Mouse (Mus musculus) hindbrain, embryonic 14.5 days (tissue): ENCODE data around the gene Epsti1. TPM values are rescaled to one million over a fixed set of nuclear protein-coding genes. Genes with fewer than 3 reads are reported as not detected.
A peak's percentile ranks its signal among the peaks of the same experiment; 100 is the strongest.

Experiments used
- ATAC-seq: fragments of 200-750 bp; cut with Nextera tagmentation; 2 replicates; pipeline ENCODE4 v1.8.0; 2017; ENCODE audit warnings: moderate number of reproducible peaks, mild to moderate bottlenecking, moderate TSS enrichment, moderate library complexity; ENCODE audit not compliant: low FRiP score
- DNase-seq: peaks from one replicate; pipeline ENCODE4 v3.0.0-alpha.2; 2015; ENCODE audit warnings: low spot score
- H3K27ac ChIP-seq: fragments of 300-500 bp; sonication (generic); 2 replicates; pipeline ENCODE4 v1.5.1; 2014; ENCODE audit warnings: mild to moderate bottlenecking, moderate library complexity
- H3K27me3 ChIP-seq: fragments of 300-500 bp; sonication (generic); 2 replicates; pipeline ENCODE4 v1.6.1; 2014; ENCODE audit warnings: mild to moderate bottlenecking, low read length, mixed read lengths; ENCODE audit not compliant: control insufficient read depth, insufficient read depth
- H3K36me3 ChIP-seq: fragments of 300-500 bp; sonication (generic); replicated peaks from 2 replicates; pipeline ENCODE4 v1.6.1; 2014; ENCODE audit not compliant: control insufficient read depth, insufficient read depth
- H3K4me1 ChIP-seq: fragments of 300-500 bp; sonication (generic); replicated peaks from 2 replicates; pipeline ENCODE4 v1.6.1; 2014; ENCODE audit warnings: antibody characterized with exemption, low read length, mixed read lengths; ENCODE audit not compliant: control insufficient read depth, insufficient read depth
- H3K4me2 ChIP-seq: fragments of 300-500 bp; sonication (generic); replicated peaks from 2 replicates; pipeline ENCODE4 v1.6.1; 2014; ENCODE audit warnings: mild to moderate bottlenecking, moderate library complexity
- H3K4me3 ChIP-seq: fragments of 300-500 bp; sonication (generic); replicated peaks from 2 replicates; pipeline ENCODE4 v1.5.1; 2014; ENCODE audit warnings: mild to moderate bottlenecking, low read length
- H3K9ac ChIP-seq: fragments of 300-500 bp; sonication (generic); 2 replicates; pipeline ENCODE4 v1.6.1; 2014
- H3K9me3 ChIP-seq: fragments of 300-500 bp; sonication (generic); 2 replicates; pipeline ENCODE4 v1.6.1; 2016; ENCODE audit warnings: low read length; ENCODE audit not compliant: control insufficient read depth
- WGBS: fragments of 180-500 bp; shearing (Covaris S2); extraction: QIAGEN DNeasy Blood & Tissue Kit; methylation state at CpG from one replicate; pipeline ENCODE4 v1.1.7; 2014; 5-methylcytosine and 5-hydroxymethylcytosine counted together
- polyA plus RNA-seq: library from polyadenylated mRNA; unstranded; fragments of >200 nt; fragmentation: Nextera tagmentation; extraction: Ambion mirVana; gene quantifications from 2 replicates; pipeline ENCODE4 v1.2.1, GENCODE M21; 2014

Epsti1 gene
- polyA plus RNA-seq: 0.14 and 0.33 TPM in 2 replicates

DNA sequence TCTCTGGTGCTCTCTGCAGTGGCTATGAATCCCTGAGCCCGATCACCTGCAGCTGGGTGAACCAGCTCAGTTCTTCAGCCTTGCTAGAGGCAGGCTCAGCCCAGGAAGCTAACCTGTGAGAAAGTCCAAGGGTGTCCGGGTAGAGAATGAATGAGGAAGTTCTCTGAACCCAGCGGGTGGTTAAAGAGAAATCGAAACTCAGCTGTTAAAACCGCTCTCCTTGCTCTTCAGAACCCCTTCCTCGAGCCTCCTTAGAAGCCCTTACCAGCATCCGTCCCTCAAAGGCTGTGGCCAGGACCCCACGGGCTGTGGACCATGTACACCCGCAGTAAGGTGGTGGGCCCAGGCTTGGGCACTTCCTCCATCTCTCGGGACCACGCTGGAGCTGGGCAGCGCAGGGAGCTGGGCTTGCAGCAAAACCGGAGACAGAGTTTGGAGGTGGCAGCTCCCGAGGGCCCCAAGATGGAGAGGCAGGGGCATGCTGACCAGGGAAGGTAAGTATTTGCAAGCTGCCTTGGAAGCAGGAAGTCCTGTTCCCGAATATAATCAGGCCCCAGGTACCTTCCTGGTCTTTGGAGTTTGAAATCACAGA lies at the start of gene Epsti1:
Epsti1 (plus strand) TSS at position 69 of the 592 bp plus-strand sequence.
- Histone ChIP-seq H3K27me3 (no peaks in the 10 kb centered on the region), H3K27ac (no peak within 1 kb of the TSS), H3K4me2 (no peak within 1 kb of the TSS), H3K9me3 (no peaks in the 10 kb centered on the region), H3K4me1 (no peaks in the 10 kb centered on the region), H3K4me3 (no peak within 1 kb of the TSS), H3K36me3 (no peaks in the 10 kb centered on the region), H3K9ac (no peak within 1 kb of the TSS)
- 64% methylated on average over 15 of the region's 15 CpGs for WGBS
- no peak for DNase-seq
- no peak for ATAC-seq

DNA sequence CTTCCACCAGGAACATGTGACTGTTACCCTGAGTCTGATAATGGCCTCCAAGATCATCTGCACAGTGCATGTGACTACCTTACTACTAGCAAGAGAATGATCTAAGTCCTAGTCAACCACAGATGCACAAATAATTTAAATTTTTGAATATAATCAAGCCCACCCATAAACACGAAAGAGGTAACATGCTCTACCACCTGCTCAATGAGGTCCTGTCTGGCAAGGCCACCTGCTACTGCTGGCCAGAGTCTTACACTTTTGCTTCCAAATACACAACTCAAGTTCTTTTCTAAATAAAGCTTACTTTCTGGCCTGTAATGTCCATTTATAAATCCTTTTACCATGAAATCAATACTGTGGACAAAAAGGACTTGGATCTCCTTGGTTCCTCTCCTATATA lies 44.1 kb upstream of the Epsti1 start:
- H3K4me3 ChIP-seq: no peak overlapping the region
- no peak overlapping the region for H3K27ac ChIP-seq
- ATAC-seq (no peak), DNase-seq (no peak)
- H3K27me3 ChIP-seq: no peaks in the 10 kb centered on the region
- H3K4me1 ChIP-seq: 0 out of 2 replicates have a peak, but pooled peaks cover 3% of the 10 kb centered on the region
- H3K36me3 ChIP-seq: no peaks in the 10 kb centered on the region
- WGBS: 91% methylated on average over 1 of the region's 1 CpGs
- no peak overlapping the region for H3K4me2 ChIP-seq
- no peak overlapping the region for H3K9ac ChIP-seq
- H3K9me3 ChIP-seq: no peaks in the 10 kb centered on the region

DNA sequence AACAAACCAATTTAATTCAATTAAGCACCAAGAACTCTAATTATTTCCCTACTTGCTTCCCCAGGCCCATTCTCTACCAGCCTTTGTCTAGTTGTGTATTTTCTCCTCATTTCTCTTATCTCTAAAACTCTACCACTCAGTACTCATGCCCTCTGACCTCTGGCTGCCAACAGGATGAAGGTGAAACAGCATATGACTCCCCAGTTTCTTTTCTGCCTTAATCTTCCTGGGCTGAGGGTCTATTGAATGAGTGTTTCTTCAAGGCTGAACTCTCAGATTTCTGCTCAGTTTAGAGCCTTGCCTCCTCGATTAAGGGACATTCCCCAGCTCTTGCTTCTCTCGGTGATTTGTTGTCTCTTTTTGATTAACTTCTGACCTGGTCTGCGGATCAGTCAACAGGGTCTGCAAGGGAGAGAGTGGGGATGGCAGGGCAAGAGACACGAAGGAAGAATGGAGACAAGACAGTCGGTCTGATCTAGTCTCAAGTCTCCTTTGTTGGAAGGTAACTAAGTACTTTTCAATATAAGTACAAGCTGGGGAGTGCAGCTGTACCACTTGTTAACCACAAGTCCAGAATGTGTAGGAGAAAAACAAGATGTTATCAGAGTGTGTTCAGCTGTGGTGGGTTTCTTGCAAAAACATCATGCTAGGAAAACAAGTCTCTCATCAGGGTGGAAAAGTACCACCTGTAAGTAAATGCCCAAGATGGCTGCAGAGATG lies 43.0 kb upstream of the Epsti1 start:
- Histone ChIP-seq H3K9ac (no peak overlapping the region), H3K4me1 (0 out of 2 replicates have a peak, but pooled peaks cover 3% of the 10 kb centered on the region), H3K27ac (no peak overlapping the region), H3K9me3 (no peaks in the 10 kb centered on the region), H3K4me3 (no peak overlapping the region), H3K36me3 (no peaks in the 10 kb centered on the region), H3K27me3 (no peaks in the 10 kb centered on the region), H3K4me2 (no peak overlapping the region)
- ATAC-seq (no peak), DNase-seq (no peak)
- 76% methylated on average over 5 of the region's 5 CpGs for WGBS

DNA sequence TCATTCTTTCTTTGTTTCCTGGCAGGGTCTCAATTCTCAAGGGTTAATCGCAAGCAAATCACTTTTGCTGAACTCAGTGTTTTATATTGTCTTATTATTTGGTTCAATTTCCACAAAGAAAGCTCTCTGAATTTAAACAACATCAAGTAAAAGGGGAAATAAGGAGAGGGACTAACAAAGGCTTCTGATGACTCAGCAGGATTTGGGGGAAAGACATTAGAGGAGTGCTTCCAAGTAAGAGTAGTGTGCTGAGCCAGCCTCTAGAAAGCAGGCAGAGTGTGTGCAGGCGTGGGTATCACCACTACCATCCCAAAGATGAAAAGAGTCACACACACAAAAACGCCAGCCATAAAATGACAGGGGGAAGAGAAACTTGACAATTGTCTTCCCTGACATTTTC lies 40.0 kb upstream of the Epsti1 start:
- no peak overlapping the region for H3K27ac ChIP-seq
- no peaks in the 10 kb centered on the region for H3K9me3 ChIP-seq
- 60% methylated on average over 3 of the region's 3 CpGs for WGBS
- H3K4me2 ChIP-seq: no peak overlapping the region
- H3K36me3 ChIP-seq: no peaks in the 10 kb centered on the region
- ATAC-seq: no peak
- H3K4me1 ChIP-seq: 0 out of 2 replicates have a peak, but pooled peaks cover 3% of the 10 kb centered on the region
- H3K4me3 ChIP-seq: no peak overlapping the region
- no peaks in the 10 kb centered on the region for H3K27me3 ChIP-seq
- DNase-seq: no peak
- 0 out of 2 replicates have a peak overlapping the region, but pooled peaks have one; percentile 24 for H3K9ac ChIP-seq

DNA sequence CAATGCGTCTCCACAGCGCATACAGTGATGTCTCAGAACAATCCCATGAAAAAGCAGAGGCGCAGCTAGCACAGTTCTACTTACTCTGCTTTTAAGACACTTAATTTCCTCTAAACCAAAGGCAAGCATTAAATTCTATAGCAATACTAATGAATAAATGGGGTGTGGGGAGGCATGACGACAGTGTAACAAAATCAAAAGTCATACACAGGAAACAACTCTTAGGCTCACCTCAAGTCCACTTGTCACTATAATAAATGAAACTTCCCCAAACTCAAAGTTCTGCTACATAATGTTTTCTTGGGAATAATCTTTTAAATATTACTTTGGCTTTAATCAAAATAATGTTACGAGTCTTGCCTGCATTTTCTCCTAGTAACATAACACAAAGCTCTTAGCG lies 39.5 kb upstream of the Epsti1 start:
- H3K4me2 ChIP-seq: no peak overlapping the region
- ATAC-seq: no peak
- WGBS: 92% methylated on average over 6 of the region's 6 CpGs

DNA sequence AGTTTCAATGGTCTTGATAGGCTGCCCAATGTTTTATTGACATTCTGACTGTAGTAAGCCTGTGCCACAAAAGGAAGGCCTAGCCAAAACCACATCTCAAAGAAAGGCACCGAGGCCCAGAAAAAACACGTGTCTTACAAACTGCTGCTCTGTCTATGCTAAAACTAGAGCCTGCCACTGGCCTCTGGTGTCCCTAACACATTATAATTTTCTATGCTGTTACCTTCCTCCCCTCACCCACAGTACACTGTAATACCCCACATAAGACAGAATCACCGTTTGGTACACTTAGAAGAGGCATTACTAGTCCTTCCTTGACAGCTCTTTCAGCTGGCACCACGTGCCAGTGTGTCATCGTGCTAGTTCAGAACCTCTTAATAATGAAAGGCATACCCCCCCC lies 36.4 kb upstream of the Epsti1 start:
- no peak overlapping the region for H3K4me2 ChIP-seq
- no peaks in the 10 kb centered on the region for H3K36me3 ChIP-seq
- 92% methylated on average over 5 of the region's 5 CpGs for WGBS
- no peaks in the 10 kb centered on the region for H3K9me3 ChIP-seq
- no peaks in the 10 kb centered on the region for H3K4me1 ChIP-seq
- no peaks in the 10 kb centered on the region for H3K27me3 ChIP-seq
- no peak for ATAC-seq
- no peak overlapping the region for H3K27ac ChIP-seq
- no peak overlapping the region for H3K4me3 ChIP-seq
- no peak overlapping the region for H3K9ac ChIP-seq
- DNase-seq: no peak

More for the DNA sequence above, 39.5 kb upstream of the Epsti1 start:
- no peak for DNase-seq
- Histone ChIP-seq H3K36me3 (no peaks in the 10 kb centered on the region), H3K4me3 (no peak overlapping the region), H3K4me1 (0 out of 2 replicates have a peak, but pooled peaks cover 3% of the 10 kb centered on the region), H3K9ac (no peak overlapping the region), H3K27me3 (no peaks in the 10 kb centered on the region), H3K9me3 (no peaks in the 10 kb centered on the region), H3K27ac (no peak overlapping the region)

DNA sequence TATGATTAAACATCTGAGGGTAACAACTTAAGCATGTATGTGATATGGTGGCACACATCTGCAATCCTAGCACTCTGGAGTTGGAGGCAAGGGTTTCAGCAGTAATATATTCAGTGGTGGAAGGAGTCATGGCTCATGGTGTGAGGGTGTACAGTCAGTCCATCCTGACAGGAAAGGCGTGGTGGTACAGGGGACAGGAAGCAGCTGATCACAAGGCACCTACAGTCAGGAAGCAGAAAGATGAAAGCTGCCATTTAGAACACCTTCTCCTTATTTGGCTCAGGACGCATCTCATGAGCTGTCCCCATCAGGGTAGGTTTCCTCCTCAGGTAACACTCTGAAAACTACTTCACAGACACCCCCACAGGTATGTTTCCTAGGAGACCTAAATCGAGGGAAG lies 33.1 kb upstream of the Epsti1 start:
- H3K27ac ChIP-seq: no peak overlapping the region
- H3K9ac ChIP-seq: no peak overlapping the region
- no peaks in the 10 kb centered on the region for H3K27me3 ChIP-seq
- H3K4me1 ChIP-seq: 0 out of 2 replicates have a peak, but pooled peaks cover 3% of the 10 kb centered on the region
- H3K4me3 ChIP-seq: no peak overlapping the region
- no peaks in the 10 kb centered on the region for H3K36me3 ChIP-seq
- no peaks in the 10 kb centered on the region for H3K9me3 ChIP-seq
- no peak for DNase-seq
- ATAC-seq: no peak
- H3K4me2 ChIP-seq: no peak overlapping the region
- WGBS: 92% methylated on average over 3 of the region's 3 CpGs

DNA sequence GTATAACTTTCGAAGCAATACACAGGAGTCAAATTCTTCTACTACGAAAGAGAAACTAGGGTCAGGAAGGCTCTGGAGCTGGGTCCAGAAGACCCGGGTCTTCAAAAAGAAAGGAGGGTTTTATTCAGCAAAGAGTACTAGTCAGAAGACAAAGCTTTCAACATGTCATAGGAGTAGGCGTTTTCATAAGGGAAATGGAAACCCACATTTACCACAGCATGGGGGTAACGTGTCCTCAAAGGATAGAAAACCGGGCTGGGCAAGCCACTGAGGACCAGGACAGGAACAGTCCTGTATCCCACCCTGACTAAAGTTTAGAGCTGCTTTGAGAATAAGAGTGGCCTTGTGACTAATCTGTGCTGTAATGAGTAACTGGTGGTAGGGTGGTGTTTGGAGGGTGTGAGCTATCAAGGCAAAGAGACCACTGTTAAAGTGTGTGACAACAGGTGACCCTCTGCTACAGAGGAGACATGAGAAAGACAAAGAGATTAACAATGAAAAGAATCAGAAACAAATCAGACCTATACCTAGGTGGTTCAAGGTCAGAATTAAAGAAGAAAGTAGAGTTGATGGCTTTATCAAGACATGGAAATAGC lies 32.6 kb upstream of the Epsti1 start:
- Histone ChIP-seq H3K4me2 (no peak overlapping the region), H3K9me3 (no peaks in the 10 kb centered on the region), H3K27ac (no peak overlapping the region), H3K36me3 (no peaks in the 10 kb centered on the region), H3K27me3 (no peaks in the 10 kb centered on the region), H3K4me3 (no peak overlapping the region), H3K9ac (no peak overlapping the region), H3K4me1 (0 out of 2 replicates have a peak, but pooled peaks cover 3% of the 10 kb centered on the region)
- no peak for ATAC-seq
- no peak for DNase-seq
- 90% methylated on average over 6 of the region's 6 CpGs for WGBS
